Mouse (Mus musculus): ENCODE results near the gene Vmn2r52.
"Not testable (repeated sequence)": the region's sequence is repeated elsewhere in the genome, so short reads cannot be mapped to it uniquely, and the experiment has no call there.

Gene Vmn2r52

GRCm38 (mm10) chr7:10176473-10176872, at the start of gene Vmn2r52:
Vmn2r52 (minus strand) TSS chr7:10176573.
- DNase-seq (ENCODE audit: extremely low spot score) = no peak

DNA sequence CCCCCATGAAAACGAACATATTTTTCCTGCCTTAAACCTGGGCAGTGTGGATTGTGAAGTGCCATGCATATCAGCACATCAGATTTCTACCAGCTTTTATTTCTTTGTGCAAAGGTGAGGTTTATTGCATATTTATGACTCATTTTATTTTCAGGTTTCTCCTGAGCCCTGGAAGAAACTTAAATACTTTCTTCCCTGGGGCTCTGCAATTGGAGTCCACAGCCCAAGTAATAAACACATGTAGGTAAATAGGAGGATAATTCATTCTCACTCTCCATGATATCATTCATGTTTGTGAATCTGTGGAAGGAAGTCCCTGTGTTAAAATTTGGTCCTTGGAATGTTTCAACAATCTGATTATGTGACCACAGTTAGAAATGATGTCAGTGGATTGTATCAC, 70.7 kb downstream of the Vmn2r52 start, which contains the start of gene Vmn2r51:
Gene Vmn2r51 (minus strand): TSS at position 101 of the 400 bp plus-strand sequence.
- not testable (repeated sequence) for DNase-seq (ENCODE audit: extremely low spot score)
